Mouse (Mus musculus): ENCODE measurements around the gene Kdm5a. TPM values are rescaled to one million over a fixed set of nuclear protein-coding genes. Genes with fewer than 3 reads are reported as not detected.

Gene Kdm5a
- polyA plus RNA-seq, 1 experiment = 19.2 TPM

- Histone ChIP-seq H3K4me1 (ENCODE audit: control insufficient read depth, insufficient read depth, insufficient read length, low read length) (peaks cover 6% of the 10 kb centered on the region; the same call in 1 of the 2 replicates), H3K4me3 (ENCODE audit: insufficient read depth, low read depth, low read length) (no peak overlapping the region), H3K27ac (replicated peaks; ENCODE audit: low read depth, low read length) (no peak overlapping the region)
These were observed 93.2 kb downstream of the Kdm5a start for GRCm38 (mm10) chr6:120457074-120457473.

DNA sequence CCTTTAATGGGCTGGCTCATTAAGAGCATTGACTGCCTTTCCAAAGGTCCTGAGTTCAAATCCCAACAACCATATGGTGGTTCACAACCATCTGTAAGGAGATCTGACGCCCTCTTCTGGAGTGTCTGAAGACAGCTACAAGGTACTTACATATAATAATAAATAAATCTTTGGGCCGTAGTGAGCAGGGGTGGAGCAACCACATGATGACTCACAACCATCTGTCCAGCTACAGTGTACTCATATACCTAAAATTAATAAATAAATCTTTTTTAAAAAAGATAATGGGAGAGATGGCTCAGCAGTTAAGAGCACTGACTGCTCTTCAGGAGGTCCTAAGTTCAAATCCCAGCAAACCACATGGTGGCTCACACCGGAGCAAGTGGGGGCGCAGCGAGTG is 93.8 kb downstream of the Kdm5a start:
- H3K27ac ChIP-seq (replicated peaks; ENCODE audit: low read depth, low read length) = no peak overlapping the region
- no peak overlapping the region for H3K4me3 ChIP-seq (ENCODE audit: insufficient read depth, low read depth, low read length)
- peaks cover 6% of the 10 kb centered on the region; the same call in 1 of the 2 replicates for H3K4me1 ChIP-seq (ENCODE audit: control insufficient read depth, insufficient read depth, insufficient read length, low read length)

DNA sequence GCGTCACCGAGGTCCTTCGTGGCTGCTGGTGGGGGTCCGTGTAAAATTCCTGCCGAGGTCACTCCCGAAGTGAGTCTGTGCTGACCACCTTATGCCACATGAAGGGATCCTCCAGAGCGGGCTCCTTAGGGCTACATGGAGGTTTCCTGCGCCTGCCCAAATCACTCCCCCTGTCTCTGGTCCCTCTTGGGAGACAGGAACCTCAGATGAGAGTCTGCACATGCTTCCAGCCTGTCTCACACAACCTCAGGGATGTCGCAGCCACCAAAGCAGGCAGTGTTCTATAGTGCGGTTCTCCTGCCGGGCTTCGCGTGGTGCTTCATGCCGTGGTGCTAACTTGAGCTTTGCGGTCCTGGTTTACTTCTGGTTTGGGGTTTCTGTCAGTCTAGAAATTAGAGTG is 97.3 kb downstream of the Kdm5a start:
- Histone ChIP-seq H3K4me1 (ENCODE audit: control insufficient read depth, insufficient read depth, insufficient read length, low read length) (peaks cover 3% of the 10 kb centered on the region; the same call in 1 of the 2 replicates), H3K27ac (replicated peaks; ENCODE audit: low read depth, low read length) (no peak overlapping the region), H3K4me3 (ENCODE audit: insufficient read depth, low read depth, low read length) (no peak overlapping the region)

- Histone ChIP-seq H3K4me3 (ENCODE audit: insufficient read depth, low read depth, low read length) (no peak overlapping the region), H3K27ac (replicated peaks; ENCODE audit: low read depth, low read length) (no peak overlapping the region), H3K4me1 (ENCODE audit: control insufficient read depth, insufficient read depth, insufficient read length, low read length) (peaks cover 3% of the 10 kb centered on the region; the same call in 1 of the 2 replicates)
These were observed 98.3 kb downstream of the Kdm5a start for GRCm38 (mm10) chr6:120462251-120462650.

DNA sequence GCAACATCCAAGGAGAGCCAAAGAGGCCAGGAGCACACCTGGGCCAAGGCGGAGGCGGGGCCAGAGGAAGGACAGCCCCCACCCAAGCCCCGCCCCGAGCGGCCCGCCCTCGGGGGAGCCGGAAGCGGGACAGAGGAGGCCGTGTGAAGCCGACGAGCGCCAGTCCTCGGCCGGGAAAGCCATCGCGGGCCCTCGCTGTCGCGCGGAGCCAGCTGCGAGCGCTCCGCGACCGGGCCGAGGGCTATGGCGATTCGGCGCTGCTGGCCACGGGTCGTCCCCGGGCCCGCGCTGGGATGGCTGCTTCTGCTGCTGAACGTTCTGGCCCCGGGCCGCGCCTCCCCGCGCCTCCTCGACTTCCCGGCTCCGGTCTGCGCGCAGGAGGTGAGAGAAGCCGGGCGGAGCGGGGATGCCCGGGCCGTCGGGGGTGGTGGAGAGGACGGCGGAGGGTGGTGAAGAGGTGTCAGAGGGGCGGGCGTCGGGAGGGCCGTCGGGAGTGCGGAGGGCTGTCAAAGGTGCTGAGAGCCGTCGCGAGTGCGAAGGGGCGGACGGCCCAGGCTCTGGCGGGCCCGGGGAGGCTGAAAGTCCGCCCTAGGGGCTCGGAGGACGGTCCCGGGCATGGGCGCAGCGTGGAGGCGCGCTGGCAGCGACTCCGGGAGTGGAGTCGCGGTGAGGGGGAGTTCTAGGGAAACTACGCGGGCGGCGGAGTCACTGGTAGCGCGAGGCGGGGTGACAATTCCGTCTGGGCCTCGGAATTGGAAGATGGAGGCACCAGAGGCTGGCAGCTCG is 99.4 kb downstream of the Kdm5a start, which contains the start of gene Il17ra:
TSS of gene Il17ra (plus strand) at position 162 of the 786 bp plus-strand sequence.
- Histone ChIP-seq H3K4me3 (ENCODE audit: insufficient read depth, low read depth, low read length) (peak within 1 kb of the TSS; percentile 68), H3K4me1 (ENCODE audit: control insufficient read depth, insufficient read depth, insufficient read length, low read length) (peaks cover 3% of the 10 kb centered on the region; the same call in 1 of the 2 replicates), H3K27ac (replicated peaks; ENCODE audit: low read depth, low read length) (peak within 1 kb of the TSS; percentile 46; the same call in 1 of the 2 replicates)

GRCm38 (mm10) chr6:120463884-120464283 is 100.0 kb downstream of the Kdm5a start:
- Histone ChIP-seq H3K4me3 (ENCODE audit: insufficient read depth, low read depth, low read length) (peak overlapping the region; percentile 68), H3K27ac (replicated peaks; ENCODE audit: low read depth, low read length) (peak overlapping the region; percentile 46; the same call in 1 of the 2 replicates), H3K4me1 (ENCODE audit: control insufficient read depth, insufficient read depth, insufficient read length, low read length) (peaks cover 3% of the 10 kb centered on the region; the same call in 1 of the 2 replicates)

GRCm38 (mm10) chr6:120464406-120464939 is 100.5 kb downstream of the Kdm5a start:
- Histone ChIP-seq H3K27ac (replicated peaks; ENCODE audit: low read depth, low read length) (no peak overlapping the region), H3K4me1 (ENCODE audit: control insufficient read depth, insufficient read depth, insufficient read length, low read length) (peaks cover 3% of the 10 kb centered on the region; the same call in 1 of the 2 replicates), H3K4me3 (ENCODE audit: insufficient read depth, low read depth, low read length) (peak overlapping the region; percentile 68)

GRCm38 (mm10) chr6:120465393-120465792 is 101.5 kb downstream of the Kdm5a start:
- H3K27ac ChIP-seq (replicated peaks; ENCODE audit: low read depth, low read length) = no peak overlapping the region
- no peak overlapping the region for H3K4me3 ChIP-seq (ENCODE audit: insufficient read depth, low read depth, low read length)
- H3K4me1 ChIP-seq (ENCODE audit: control insufficient read depth, insufficient read depth, insufficient read length, low read length) = peaks cover 3% of the 10 kb centered on the region; the same call in 1 of the 2 replicates

DNA sequence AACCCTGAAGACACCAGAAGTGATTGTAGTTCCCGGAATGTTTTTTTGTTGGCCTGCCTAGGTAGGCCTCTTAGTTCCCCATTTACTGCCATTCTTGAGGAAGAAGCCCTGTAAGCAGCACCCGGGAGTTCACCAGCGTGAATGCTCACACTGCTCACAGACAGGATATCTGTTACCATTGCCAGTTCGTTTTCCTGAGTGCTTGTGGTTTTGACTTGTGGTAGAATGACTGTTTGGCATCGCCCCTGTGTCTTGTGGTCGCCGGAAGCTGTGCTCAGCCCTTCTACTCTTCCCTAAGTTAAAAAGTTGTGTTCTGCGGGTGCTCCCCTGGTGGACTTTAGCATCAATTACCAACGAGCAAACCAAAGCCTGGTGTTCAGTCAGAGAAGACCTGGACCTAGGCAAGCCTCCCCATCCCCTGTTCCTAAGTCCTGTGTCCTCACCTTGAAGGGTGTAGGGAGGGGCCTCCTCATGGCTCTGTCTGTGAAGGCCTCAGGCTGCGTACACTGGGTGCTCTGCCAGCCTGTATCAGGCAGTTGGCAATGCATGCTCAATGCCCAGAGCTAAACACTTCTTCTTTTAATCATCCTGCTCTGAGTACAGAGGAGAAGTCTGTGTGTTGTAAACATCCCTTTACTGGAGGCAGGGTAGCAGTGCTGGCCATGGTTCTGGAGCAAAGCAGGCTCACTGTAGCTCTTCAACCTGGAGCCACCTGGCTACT is 102.8 kb downstream of the Kdm5a start:
- H3K4me1 ChIP-seq (ENCODE audit: control insufficient read depth, insufficient read depth, insufficient read length, low read length) = peaks cover 3% of the 10 kb centered on the region; the same call in 1 of the 2 replicates
- no peak overlapping the region for H3K27ac ChIP-seq (replicated peaks; ENCODE audit: low read depth, low read length)
- no peak overlapping the region for H3K4me3 ChIP-seq (ENCODE audit: insufficient read depth, low read depth, low read length)

DNA sequence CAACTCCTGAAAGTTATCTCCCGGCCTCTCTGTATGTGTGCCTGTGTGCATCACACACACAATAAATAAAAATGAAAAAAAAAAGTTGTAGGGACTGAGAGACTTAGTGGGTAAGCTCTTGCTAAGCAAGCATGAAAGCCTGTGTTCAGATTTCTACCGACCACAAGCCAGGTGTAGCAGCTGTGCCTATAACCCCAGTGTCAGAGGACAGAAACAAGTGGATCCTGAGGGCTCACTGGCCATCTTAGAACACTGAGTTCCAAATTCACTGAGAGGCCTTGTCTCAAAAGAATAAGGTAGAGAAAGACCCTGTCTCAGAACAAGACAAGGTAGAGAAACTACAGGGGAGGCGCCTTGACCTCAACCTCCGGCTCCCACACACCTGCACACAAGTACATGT is 104.3 kb downstream of the Kdm5a start:
- H3K4me1 ChIP-seq (ENCODE audit: control insufficient read depth, insufficient read depth, insufficient read length, low read length) = peaks cover 3% of the 10 kb centered on the region; the same call in 1 of the 2 replicates
- H3K27ac ChIP-seq (replicated peaks; ENCODE audit: low read depth, low read length) = no peak overlapping the region
- no peak overlapping the region for H3K4me3 ChIP-seq (ENCODE audit: insufficient read depth, low read depth, low read length)

GRCm38 (mm10) chr6:120469268-120469667 is 105.3 kb downstream of the Kdm5a start:
- H3K27ac ChIP-seq (replicated peaks; ENCODE audit: low read depth, low read length) = no peak overlapping the region
- no peaks in the 10 kb centered on the region for H3K4me1 ChIP-seq (ENCODE audit: control insufficient read depth, insufficient read depth, insufficient read length, low read length)
- no peak overlapping the region for H3K4me3 ChIP-seq (ENCODE audit: insufficient read depth, low read depth, low read length)

DNA sequence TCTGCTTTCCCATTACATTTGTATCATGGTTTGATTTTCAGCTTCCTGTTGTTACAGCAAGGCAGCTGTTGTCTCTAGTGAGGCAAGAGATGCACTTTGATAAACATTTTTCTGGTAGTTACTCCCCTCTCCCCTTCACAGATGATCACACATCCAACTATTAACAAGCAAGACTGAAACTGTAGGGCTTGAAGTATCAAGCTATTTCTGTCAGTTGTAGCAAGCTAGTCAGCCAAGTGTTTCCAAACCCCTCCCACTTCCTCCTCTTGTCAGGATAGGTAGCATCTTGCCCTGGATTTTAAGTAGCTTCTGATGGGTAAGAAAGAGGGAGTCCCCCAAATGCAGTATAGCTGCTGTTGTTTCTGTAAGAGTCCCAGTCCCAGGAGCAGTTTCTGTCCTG is 105.8 kb downstream of the Kdm5a start:
- Histone ChIP-seq H3K27ac (replicated peaks; ENCODE audit: low read depth, low read length) (no peak overlapping the region), H3K4me1 (ENCODE audit: control insufficient read depth, insufficient read depth, insufficient read length, low read length) (no peaks in the 10 kb centered on the region), H3K4me3 (ENCODE audit: insufficient read depth, low read depth, low read length) (no peak overlapping the region)

GRCm38 (mm10) chr6:120470666-120471065 is 106.7 kb downstream of the Kdm5a start:
- Histone ChIP-seq H3K4me3 (ENCODE audit: insufficient read depth, low read depth, low read length) (no peak overlapping the region), H3K27ac (replicated peaks; ENCODE audit: low read depth, low read length) (no peak overlapping the region; the same call in 1 of the 2 replicates), H3K4me1 (ENCODE audit: control insufficient read depth, insufficient read depth, insufficient read length, low read length) (no peaks in the 10 kb centered on the region)

DNA sequence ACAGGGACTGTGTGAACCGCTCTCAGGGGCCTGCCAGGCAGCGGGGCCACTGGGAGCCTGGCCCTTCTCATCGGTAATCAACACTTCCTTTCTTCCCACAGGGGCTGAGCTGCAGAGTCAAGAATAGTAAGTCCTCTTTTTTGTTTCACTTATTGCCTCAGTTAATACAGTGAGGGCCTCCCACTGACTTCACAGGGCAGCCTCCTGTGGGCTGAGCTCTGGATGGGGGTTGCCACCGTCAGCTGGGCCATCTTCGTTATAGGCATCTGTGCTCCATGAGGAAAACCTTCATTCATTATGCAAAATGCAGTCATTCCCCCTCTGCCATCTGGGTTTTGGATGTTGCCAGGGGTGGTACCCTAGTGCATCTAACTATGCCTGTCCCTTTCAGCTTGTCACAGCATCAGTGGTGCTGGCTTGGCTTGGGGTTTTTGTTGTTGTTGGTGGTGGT is 108.1 kb downstream of the Kdm5a start:
- H3K4me3 ChIP-seq (ENCODE audit: insufficient read depth, low read depth, low read length) = no peak overlapping the region
- H3K27ac ChIP-seq (replicated peaks; ENCODE audit: low read depth, low read length) = peak overlapping the region; percentile 65
- H3K4me1 ChIP-seq (ENCODE audit: control insufficient read depth, insufficient read depth, insufficient read length, low read length) = no peaks in the 10 kb centered on the region

All from brown adipose tissue, adult 24 weeks (tissue).